Mouse (Mus musculus): ENCODE data around the gene Dennd1a. TPM values are rescaled to one million over a fixed set of nuclear protein-coding genes. Genes with fewer than 3 reads are reported as not detected.

Gene Dennd1a
- polyA plus RNA-seq, 1 experiment: 11.9 TPM

GRCm38 (mm10) chr2:38142905-38143304 lies 144.3 kb downstream of the Dennd1a start:
- Histone ChIP-seq H3K9ac (ENCODE audit: low read depth, poor library complexity, severe bottlenecking) (no peak overlapping the region), H3K27ac (ENCODE audit: insufficient read depth, low read length) (no peak overlapping the region), H3K36me3 (ENCODE audit: control insufficient read depth, insufficient read depth, low read length, poor library complexity, severe bottlenecking) (no peaks in the 10 kb centered on the region), H3K9me3 (replicated peaks; ENCODE audit: control insufficient read depth, insufficient read depth, low read length, poor library complexity, severe bottlenecking) (no peaks in the 10 kb centered on the region), H3K27me3 (ENCODE audit: control insufficient read depth, insufficient read depth, low read length, poor library complexity, severe bottlenecking) (no peaks in the 10 kb centered on the region), H3K4me1 (ENCODE audit: control insufficient read depth, insufficient read depth, low read length) (no peaks in the 10 kb centered on the region), H3K4me3 (ENCODE audit: low read depth, low read length) (no peak overlapping the region)
- TF ChIP-seq CTCF (IDR thresholded peaks at IDR 0.05; ENCODE audit: low read depth, low read length) (no peak), EP300 (IDR thresholded peaks at IDR 0.05; ENCODE audit: insufficient read depth, low read depth, low read length) (no peak), POLR2A (IDR thresholded peaks at IDR 0.05; ENCODE audit: insufficient read depth, low read length) (no peak)

- H3K4me1 ChIP-seq (ENCODE audit: control insufficient read depth, insufficient read depth, low read length): no peaks in the 10 kb centered on the region
- no peak overlapping the region for H3K27ac ChIP-seq (ENCODE audit: insufficient read depth, low read length)
- H3K27me3 ChIP-seq (ENCODE audit: control insufficient read depth, insufficient read depth, low read length, poor library complexity, severe bottlenecking): no peaks in the 10 kb centered on the region
- no peak for TF ChIP-seq POLR2A (IDR thresholded peaks at IDR 0.05; ENCODE audit: insufficient read depth, low read length)
- no peak for TF ChIP-seq CTCF (IDR thresholded peaks at IDR 0.05; ENCODE audit: low read depth, low read length)
- TF ChIP-seq EP300 (IDR thresholded peaks at IDR 0.05; ENCODE audit: insufficient read depth, low read depth, low read length): no peak
- H3K9ac ChIP-seq (ENCODE audit: low read depth, poor library complexity, severe bottlenecking): no peak overlapping the region
- no peak overlapping the region for H3K4me3 ChIP-seq (ENCODE audit: low read depth, low read length)
- H3K9me3 ChIP-seq (replicated peaks; ENCODE audit: control insufficient read depth, insufficient read depth, low read length, poor library complexity, severe bottlenecking): no peaks in the 10 kb centered on the region
- no peaks in the 10 kb centered on the region for H3K36me3 ChIP-seq (ENCODE audit: control insufficient read depth, insufficient read depth, low read length, poor library complexity, severe bottlenecking)
These were observed 145.0 kb downstream of the Dennd1a start for GRCm38 (mm10) chr2:38142210-38142609.

GRCm38 (mm10) chr2:38139536-38139935 lies 147.7 kb downstream of the Dennd1a start:
- H3K27ac ChIP-seq (ENCODE audit: insufficient read depth, low read length): no peak overlapping the region
- no peaks in the 10 kb centered on the region for H3K36me3 ChIP-seq (ENCODE audit: control insufficient read depth, insufficient read depth, low read length, poor library complexity, severe bottlenecking)
- no peak overlapping the region for H3K4me3 ChIP-seq (ENCODE audit: low read depth, low read length)
- no peaks in the 10 kb centered on the region for H3K27me3 ChIP-seq (ENCODE audit: control insufficient read depth, insufficient read depth, low read length, poor library complexity, severe bottlenecking)
- H3K4me1 ChIP-seq (ENCODE audit: control insufficient read depth, insufficient read depth, low read length): no peaks in the 10 kb centered on the region
- H3K9me3 ChIP-seq (replicated peaks; ENCODE audit: control insufficient read depth, insufficient read depth, low read length, poor library complexity, severe bottlenecking): no peaks in the 10 kb centered on the region
- no peak overlapping the region for H3K9ac ChIP-seq (ENCODE audit: low read depth, poor library complexity, severe bottlenecking)
- TF ChIP-seq EP300 (IDR thresholded peaks at IDR 0.05; ENCODE audit: insufficient read depth, low read depth, low read length) (no peak), POLR2A (IDR thresholded peaks at IDR 0.05; ENCODE audit: insufficient read depth, low read length) (no peak), CTCF (IDR thresholded peaks at IDR 0.05; ENCODE audit: low read depth, low read length) (no peak)

- Histone ChIP-seq H3K9ac (ENCODE audit: low read depth, poor library complexity, severe bottlenecking) (no peak overlapping the region), H3K4me3 (ENCODE audit: low read depth, low read length) (no peak overlapping the region), H3K27ac (ENCODE audit: insufficient read depth, low read length) (no peak overlapping the region)
These were observed 150.1 kb downstream of the Dennd1a start for GRCm38 (mm10) chr2:38137086-38137485.

GRCm38 (mm10) chr2:38135427-38135826 lies 151.8 kb downstream of the Dennd1a start:
- Histone ChIP-seq H3K4me1 (ENCODE audit: control insufficient read depth, insufficient read depth, low read length) (no peaks in the 10 kb centered on the region), H3K4me3 (ENCODE audit: low read depth, low read length) (no peak overlapping the region), H3K9me3 (replicated peaks; ENCODE audit: control insufficient read depth, insufficient read depth, low read length, poor library complexity, severe bottlenecking) (no peaks in the 10 kb centered on the region), H3K36me3 (ENCODE audit: control insufficient read depth, insufficient read depth, low read length, poor library complexity, severe bottlenecking) (no peaks in the 10 kb centered on the region), H3K9ac (ENCODE audit: low read depth, poor library complexity, severe bottlenecking) (no peak overlapping the region), H3K27me3 (ENCODE audit: control insufficient read depth, insufficient read depth, low read length, poor library complexity, severe bottlenecking) (no peaks in the 10 kb centered on the region), H3K27ac (ENCODE audit: insufficient read depth, low read length) (no peak overlapping the region)
- TF ChIP-seq CTCF (IDR thresholded peaks at IDR 0.05; ENCODE audit: low read depth, low read length) (no peak), POLR2A (IDR thresholded peaks at IDR 0.05; ENCODE audit: insufficient read depth, low read length) (no peak), EP300 (IDR thresholded peaks at IDR 0.05; ENCODE audit: insufficient read depth, low read depth, low read length) (no peak)

More at GRCm38 (mm10) chr2:38137086-38137485, 150.1 kb downstream of the Dennd1a start:
- TF ChIP-seq POLR2A (IDR thresholded peaks at IDR 0.05; ENCODE audit: insufficient read depth, low read length) (no peak), EP300 (IDR thresholded peaks at IDR 0.05; ENCODE audit: insufficient read depth, low read depth, low read length) (no peak), CTCF (IDR thresholded peaks at IDR 0.05; ENCODE audit: low read depth, low read length) (no peak)
- H3K36me3 ChIP-seq (ENCODE audit: control insufficient read depth, insufficient read depth, low read length, poor library complexity, severe bottlenecking): no peaks in the 10 kb centered on the region
- no peaks in the 10 kb centered on the region for H3K9me3 ChIP-seq (replicated peaks; ENCODE audit: control insufficient read depth, insufficient read depth, low read length, poor library complexity, severe bottlenecking)
- H3K27me3 ChIP-seq (ENCODE audit: control insufficient read depth, insufficient read depth, low read length, poor library complexity, severe bottlenecking): no peaks in the 10 kb centered on the region
- no peaks in the 10 kb centered on the region for H3K4me1 ChIP-seq (ENCODE audit: control insufficient read depth, insufficient read depth, low read length)

GRCm38 (mm10) chr2:38133036-38133825 lies 154.0 kb downstream of the Dennd1a start:
- Histone ChIP-seq H3K4me3 (ENCODE audit: low read depth, low read length) (no peak overlapping the region), H3K27ac (ENCODE audit: insufficient read depth, low read length) (no peak overlapping the region), H3K9ac (ENCODE audit: low read depth, poor library complexity, severe bottlenecking) (no peak overlapping the region), H3K9me3 (replicated peaks; ENCODE audit: control insufficient read depth, insufficient read depth, low read length, poor library complexity, severe bottlenecking) (no peaks in the 10 kb centered on the region), H3K36me3 (ENCODE audit: control insufficient read depth, insufficient read depth, low read length, poor library complexity, severe bottlenecking) (no peaks in the 10 kb centered on the region), H3K4me1 (ENCODE audit: control insufficient read depth, insufficient read depth, low read length) (no peaks in the 10 kb centered on the region), H3K27me3 (ENCODE audit: control insufficient read depth, insufficient read depth, low read length, poor library complexity, severe bottlenecking) (no peaks in the 10 kb centered on the region)
- TF ChIP-seq EP300 (IDR thresholded peaks at IDR 0.05; ENCODE audit: insufficient read depth, low read depth, low read length) (no peak), POLR2A (IDR thresholded peaks at IDR 0.05; ENCODE audit: insufficient read depth, low read length) (no peak), CTCF (IDR thresholded peaks at IDR 0.05; ENCODE audit: low read depth, low read length) (no peak)

All from ES-Bruce4 (cell line).